Mouse (Mus musculus): ENCODE measurements around the gene Otud7a. TPM values are rescaled to one million over a fixed set of nuclear protein-coding genes. Genes with fewer than 3 reads are reported as not detected.
"Not testable (repeated sequence)": the region's sequence is repeated elsewhere in the genome, so short reads cannot be mapped to it uniquely, and the experiment has no call there.

Gene Otud7a
- polyA plus RNA-seq, 3 experiments from 2014 or later: not detected

GRCm38 (mm10) chr7:63559679-63560078 is 115.1 kb downstream of the Otud7a start:
- no peak for ATAC-seq

GRCm38 (mm10) chr7:63583310-63583709 is 138.8 kb downstream of the Otud7a start:
- ATAC-seq: no peak

GRCm38 (mm10) chr7:63586184-63586870 is 141.8 kb downstream of the Otud7a start:
- ATAC-seq: no peak

- no peak for ATAC-seq
Measured at GRCm38 (mm10) chr7:63590305-63590704, 145.8 kb downstream of the Otud7a start.

GRCm38 (mm10) chr7:63591322-63591721 is 146.8 kb downstream of the Otud7a start:
- no peak for ATAC-seq

GRCm38 (mm10) chr7:63592061-63592460 is 147.5 kb downstream of the Otud7a start:
- ATAC-seq: no peak

GRCm38 (mm10) chr7:63604827-63605226 is 160.3 kb downstream of the Otud7a start:
- ATAC-seq: no peak

- ATAC-seq: no peak
Measured at GRCm38 (mm10) chr7:63617018-63617417, 172.5 kb downstream of the Otud7a start.

GRCm38 (mm10) chr7:63620776-63621340 is 176.3 kb downstream of the Otud7a start:
- no peak for ATAC-seq

GRCm38 (mm10) chr7:63637651-63638050 is 193.1 kb downstream of the Otud7a start:
- ATAC-seq: no peak

GRCm38 (mm10) chr7:63644002-63644401 is 199.5 kb downstream of the Otud7a start:
- no peak for ATAC-seq

- no peak for ATAC-seq
Measured at GRCm38 (mm10) chr7:63647136-63647535, 202.6 kb downstream of the Otud7a start.

- ATAC-seq: no peak
Measured at GRCm38 (mm10) chr7:63660261-63660660, 215.7 kb downstream of the Otud7a start.

- no peak for ATAC-seq
Measured at GRCm38 (mm10) chr7:63662757-63663156, 218.2 kb downstream of the Otud7a start.

- no peak for ATAC-seq
Measured at GRCm38 (mm10) chr7:63665496-63665895, 220.9 kb downstream of the Otud7a start.

GRCm38 (mm10) chr7:63667986-63668741 is 223.6 kb downstream of the Otud7a start:
- ATAC-seq: no peak

- no peak for ATAC-seq
Measured at GRCm38 (mm10) chr7:63668951-63669350, 224.4 kb downstream of the Otud7a start.

GRCm38 (mm10) chr7:63670911-63671310 is 226.4 kb downstream of the Otud7a start:
- ATAC-seq: not testable (repeated sequence)

GRCm38 (mm10) chr7:63671904-63672303 is 227.4 kb downstream of the Otud7a start:
- ATAC-seq: no peak

- no peak for ATAC-seq
Measured at GRCm38 (mm10) chr7:63676631-63677030, 232.1 kb downstream of the Otud7a start.

- no peak for ATAC-seq
Measured at GRCm38 (mm10) chr7:63677149-63677548, 232.6 kb downstream of the Otud7a start.

GRCm38 (mm10) chr7:63687056-63687455 is 242.5 kb downstream of the Otud7a start:
- ATAC-seq: no peak

GRCm38 (mm10) chr7:63697921-63698320 is 253.4 kb downstream of the Otud7a start:
- ATAC-seq: no peak

- no peak for ATAC-seq
Measured at GRCm38 (mm10) chr7:63717903-63718302, 273.4 kb downstream of the Otud7a start.
